Mouse (Mus musculus) skeletal muscle tissue, postnatal 0 days (tissue): ENCODE data around the gene Gm40460. TPM values are rescaled to one million over a fixed set of nuclear protein-coding genes. Genes with fewer than 3 reads are reported as not detected.

ENCODE experiments used
- polyA plus RNA-seq: library from polyadenylated mRNA; unstranded; fragments of >200 nt; fragmentation: Nextera tagmentation; extraction: Ambion mirVana; gene quantifications from 2 replicates; pipeline ENCODE4 v1.2.1, GENCODE M21; 2015

Gene Gm40460
- polyA plus RNA-seq: not detected in 2 replicates

DNA sequence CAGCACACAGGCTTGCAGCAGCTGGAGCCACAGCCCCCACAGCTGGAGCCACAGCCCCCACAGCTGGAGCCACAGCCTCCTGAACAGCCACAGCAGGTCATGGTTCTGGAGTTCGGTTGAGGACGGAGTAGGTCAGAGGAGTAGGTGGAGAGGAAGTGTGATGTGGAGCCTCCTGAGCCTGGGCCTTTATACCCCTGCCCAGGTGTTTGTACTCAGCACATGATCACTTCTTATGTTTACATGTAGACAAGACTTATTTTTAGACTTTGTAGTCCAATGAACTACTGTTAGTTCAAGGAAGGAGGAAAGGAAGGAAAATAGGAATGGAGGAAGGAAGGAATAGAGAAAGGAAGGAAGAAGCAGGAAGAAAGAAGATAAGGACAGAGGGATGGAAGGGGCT, at the start of gene Gm40460:
Gene Gm40460 (minus strand): TSS at position 101 of the 400 bp plus-strand sequence.

DNA sequence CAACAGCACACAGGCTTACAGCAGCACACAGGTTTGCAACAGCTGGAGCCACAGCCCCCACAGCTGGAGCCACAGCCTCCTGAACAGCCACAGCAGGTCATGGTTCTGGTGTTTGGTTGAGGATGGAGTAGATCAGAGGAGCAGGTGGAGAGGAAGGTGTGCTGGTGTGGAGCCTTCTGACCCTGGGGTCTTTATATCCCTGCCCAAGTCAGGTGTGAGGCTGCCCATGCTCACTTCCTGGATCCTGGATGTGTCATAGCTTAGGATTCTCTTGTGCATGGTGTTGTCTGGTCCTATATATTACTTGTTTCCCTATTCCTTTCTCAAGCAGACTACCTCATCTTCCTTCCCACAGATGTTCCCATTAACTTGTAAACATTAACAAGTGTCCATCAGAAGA, 33.4 kb upstream of the Gm40460 start, which contains the start of gene Gm4559:
Gene Gm4559 (minus strand): TSS at position 101 of the 400 bp plus-strand sequence.

DNA sequence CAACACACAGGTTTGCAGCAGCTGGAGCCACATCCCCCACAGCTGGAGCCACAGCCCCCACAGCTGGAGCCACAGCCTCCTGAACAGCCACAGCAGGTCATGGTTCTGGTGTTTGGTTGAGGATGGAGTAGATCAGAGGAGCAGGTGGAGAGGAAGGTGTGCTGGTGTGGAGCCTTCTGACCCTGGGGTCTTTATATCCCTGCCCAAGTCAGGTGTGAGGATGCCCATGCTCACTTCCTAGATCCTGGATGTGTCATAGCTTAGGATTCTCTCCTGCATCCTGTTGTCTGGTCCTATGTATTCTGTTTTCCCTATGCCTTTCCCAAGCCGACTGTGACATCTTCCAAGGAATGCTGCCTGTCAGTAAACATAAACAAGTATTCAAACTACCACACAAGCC, 17.4 kb upstream of the Gm40460 start, which contains the start of gene Gm2431:
Gene Gm2431 (minus strand): TSS at position 101 of the 400 bp plus-strand sequence.

DNA sequence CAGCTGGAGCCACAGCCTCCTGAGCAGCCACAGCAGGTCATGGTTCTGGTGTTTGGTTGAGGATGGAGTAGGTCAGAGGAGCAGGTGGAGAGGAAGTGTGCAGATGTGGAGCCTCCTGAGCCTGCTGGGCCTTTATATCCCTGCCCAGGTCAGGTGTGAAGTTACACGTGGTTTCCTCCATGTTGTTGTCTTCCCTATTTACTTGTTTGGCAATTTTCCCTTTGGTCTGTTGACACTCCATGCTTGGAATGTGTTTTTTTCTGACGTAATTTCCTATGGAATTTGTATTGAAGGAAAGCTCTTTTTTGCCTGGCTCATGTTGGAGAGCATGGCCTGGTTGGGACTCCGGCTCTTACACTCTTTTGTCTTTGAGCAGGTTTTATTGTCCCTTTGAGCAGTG, 11.0 kb downstream of the Gm40460 start, which contains the start of gene Krtap5-5:
Gene Krtap5-5 (minus strand): TSS at position 101 of the 400 bp plus-strand sequence.

DNA sequence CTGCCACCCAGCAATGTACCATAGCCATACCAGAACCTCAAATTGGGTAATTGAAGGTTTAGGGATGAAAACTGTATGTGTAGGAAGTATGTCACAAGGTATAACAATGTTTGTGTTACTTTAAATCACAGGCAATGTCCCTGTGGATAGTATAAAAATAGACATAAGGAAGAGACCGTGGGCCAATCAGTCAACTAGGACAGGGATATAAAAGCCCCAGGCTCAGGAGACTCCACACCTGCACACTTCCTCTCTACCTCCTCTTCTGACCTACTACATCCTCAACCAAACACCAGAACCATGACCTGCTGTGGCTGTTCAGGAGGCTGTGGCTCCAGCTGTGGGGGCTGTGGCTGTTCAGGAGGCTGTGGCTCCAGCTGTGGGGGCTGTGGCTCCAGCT, 29.3 kb downstream of the Gm40460 start, which contains the start of gene Gm7579:
Gene Gm7579 (plus strand): TSS at position 301 of the 400 bp plus-strand sequence.

DNA sequence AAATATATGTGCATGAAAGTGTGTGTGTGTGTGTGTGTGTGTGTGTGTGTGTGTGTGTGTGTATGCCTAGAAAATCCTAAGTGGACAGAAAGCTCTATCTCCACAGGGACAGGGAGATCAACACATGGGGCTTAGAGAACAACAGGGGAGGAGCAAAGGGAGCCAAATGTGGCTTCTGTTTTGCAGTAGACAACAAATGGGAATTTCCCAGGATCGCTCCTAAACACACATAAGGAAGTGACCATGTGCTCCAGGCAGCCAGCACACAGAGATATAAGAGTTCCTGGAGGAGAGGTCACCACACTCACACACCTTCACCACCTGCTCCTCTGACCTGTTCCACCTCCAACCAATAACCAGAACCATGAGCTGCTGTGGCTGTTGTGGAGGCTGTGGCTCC, 39.8 kb downstream of the Gm40460 start, which contains the start of gene Krtap5-3:
Gene Krtap5-3 (plus strand): TSS at position 301 of the 400 bp plus-strand sequence.

Other genes with a start within 250 kb of the Gm40460 start
- 61.1 and 65.1 TPM in 2 replicates for gene Mob2, start 180.0 kb downstream of the Gm40460 start, polyA plus RNA-seq
- gene Dusp8, start 145.2 kb downstream of the Gm40460 start, polyA plus RNA-seq: 6.7 and 7.6 TPM in 2 replicates
- not detected in 2 replicates for gene Gm45618, start 120.3 kb downstream of the Gm40460 start, polyA plus RNA-seq
- not detected in 2 replicates for gene Gm39115, start 105.0 kb downstream of the Gm40460 start, polyA plus RNA-seq
- not detected in 2 replicates for gene Gm45337, start 96.5 kb downstream of the Gm40460 start, polyA plus RNA-seq
- not detected in 2 replicates for gene Gm29735, start 84.0 kb downstream of the Gm40460 start, polyA plus RNA-seq
- gene Gm4553, start 75.3 kb downstream of the Gm40460 start, polyA plus RNA-seq: not detected in 2 replicates
- not detected in 2 replicates for gene Krtap5-2, start 65.1 kb downstream of the Gm40460 start, polyA plus RNA-seq
- gene Gm10153, start 50.7 kb downstream of the Gm40460 start, polyA plus RNA-seq: not detected in 2 replicates
- gene Krtap5-3, start 39.7 kb downstream of the Gm40460 start, polyA plus RNA-seq: not detected in 2 replicates
- gene Gm7579, start 29.2 kb downstream of the Gm40460 start, polyA plus RNA-seq: not detected in 2 replicates
- not detected in 2 replicates for gene Krtap5-5, start 11.1 kb downstream of the Gm40460 start, polyA plus RNA-seq
- not detected in 2 replicates for gene Gm2431, start 17.3 kb upstream of the Gm40460 start, polyA plus RNA-seq
- gene Gm4559, start 33.3 kb upstream of the Gm40460 start, polyA plus RNA-seq: not detected in 2 replicates
- gene Krtap5-1, start 56.0 kb upstream of the Gm40460 start, polyA plus RNA-seq: not detected in 2 replicates
- gene Krtap5-4, start 62.5 kb upstream of the Gm40460 start, polyA plus RNA-seq: not detected in 2 replicates
- gene Ifitm10, start 132.7 kb upstream of the Gm40460 start, polyA plus RNA-seq: 0.92 and 1.7 TPM in 2 replicates
- 1.6 TPM in 1 of 2 replicates, not detected in the other for gene Gm49369, start 141.6 kb upstream of the Gm40460 start, polyA plus RNA-seq
- 340 and 391 TPM in 2 replicates for gene Ctsd, start 147.0 kb upstream of the Gm40460 start, polyA plus RNA-seq
- 0.24 and 0.30 TPM in 2 replicates for gene Syt8, start 193.8 kb upstream of the Gm40460 start, polyA plus RNA-seq
- gene Tnni2, start 200.7 kb upstream of the Gm40460 start, polyA plus RNA-seq: 11,644 and 12,538 TPM in 2 replicates
- 46.9 and 49.3 TPM in 2 replicates for gene Lsp1, start 219.7 kb upstream of the Gm40460 start, polyA plus RNA-seq